Mouse (Mus musculus) gastrocnemius, adult 2 months (tissue): Measurements from ENCODE around the gene Vma21-ps. TPM values are rescaled to one million over a fixed set of nuclear protein-coding genes. Genes with fewer than 3 reads are reported as not detected.
"Not testable (repeated sequence)": the region's sequence is repeated elsewhere in the genome, so short reads cannot be mapped to it uniquely, and the experiment has no call there.

Experiments
- DNase-seq: peaks from one replicate; pipeline ENCODE4 v3.0.0; 2022
- H3K27ac ChIP-seq: fragments of 200-600 bp; 2 replicates; pipeline ENCODE4 v1.8.1; 2022; ENCODE audit warnings: mild to moderate bottlenecking
- H3K4me3 ChIP-seq: fragments of 200-600 bp; 2 replicates; pipeline ENCODE4 v1.8.1; 2022; ENCODE audit warnings: mild to moderate bottlenecking, moderate library complexity
- CTCF ChIP-seq: fragments of 200-600 bp; IDR thresholded peaks from 2 replicates; pipeline ENCODE4 v1.8.1; 2022; ENCODE audit warnings: antibody characterized with exemption, mild to moderate bottlenecking, moderate library complexity
- intact Hi-C: fragments of 180-260 bp; cut with DNase I; formaldehyde crosslinking; loops from one replicate; pipeline ENCODE4 v1.15.1; 2025
- long read RNA-seq, 2 experiments: library from polyadenylated mRNA; stranded (forward); transcript quantifications; one replicate each; pipeline ENCODE4 v2.0.0; 2021
- total RNA-seq, 2 experiments: library from RNA; stranded (reverse); gene quantifications; 2 replicates each; pipeline ENCODE4 v1.2.3; 2021

Vma21-ps gene
- total RNA-seq = not detected
- long read RNA-seq, experiment 1 = 0 reads
- long read RNA-seq, experiment 2 = 0 reads

- H3K27ac ChIP-seq = not testable (repeated sequence)
Observed at GRCm38 (mm10) chr4:52497144-52497543, at the start of gene Vma21-ps. TSS of gene Vma21-ps (minus strand) at chr4:52497244.

GRCm38 (mm10) chr4:52543001-52543400 is 46.0 kb upstream of the Vma21-ps start:
- intact Hi-C loops = no loop called here
- Histone ChIP-seq H3K4me3 (no peak overlapping the region), H3K27ac (no peak overlapping the region)
- no peak for TF ChIP-seq CTCF
- DNase-seq = no peak

More at GRCm38 (mm10) chr4:52497144-52497543, at the start of gene Vma21-ps:
- H3K4me3 ChIP-seq, DNase-seq, intact Hi-C loops: not testable (repeated sequence)

- TF ChIP-seq CTCF = no peak
- Histone ChIP-seq H3K4me3 (no peak overlapping the region), H3K27ac (no peak overlapping the region)
- intact Hi-C loops = no loop called here
- no peak for DNase-seq
Observed at GRCm38 (mm10) chr4:52530636-52531035, 33.6 kb upstream of the Vma21-ps start.

GRCm38 (mm10) chr4:52526464-52526863 is 29.4 kb upstream of the Vma21-ps start:
- no peak for DNase-seq
- no peak overlapping the region for H3K27ac ChIP-seq
- intact Hi-C loops = no loop called here
- no peak overlapping the region for H3K4me3 ChIP-seq
- no peak for TF ChIP-seq CTCF

GRCm38 (mm10) chr4:52519301-52519700 is 22.3 kb upstream of the Vma21-ps start:
- TF ChIP-seq CTCF = no peak
- no peak overlapping the region for H3K4me3 ChIP-seq
- intact Hi-C loops = no loop called here
- no peak for DNase-seq
- no peak overlapping the region for H3K27ac ChIP-seq

- no peak for DNase-seq
Observed at GRCm38 (mm10) chr4:52517580-52517979, 20.5 kb upstream of the Vma21-ps start.

GRCm38 (mm10) chr4:52487486-52487885 is 9.6 kb downstream of the Vma21-ps start:
- no peak overlapping the region for H3K27ac ChIP-seq
- no peak for DNase-seq
- intact Hi-C loops = no loop called here
- TF ChIP-seq CTCF = no peak
- no peak overlapping the region for H3K4me3 ChIP-seq

More at GRCm38 (mm10) chr4:52517580-52517979, 20.5 kb upstream of the Vma21-ps start:
- no peak for TF ChIP-seq CTCF
- intact Hi-C loops = no loop called here
- Histone ChIP-seq H3K4me3 (no peak overlapping the region), H3K27ac (no peak overlapping the region)

GRCm38 (mm10) chr4:52473431-52473830 is 23.6 kb downstream of the Vma21-ps start:
- DNase-seq = no peak
- no peak for TF ChIP-seq CTCF
- Histone ChIP-seq H3K4me3 (no peak overlapping the region), H3K27ac (no peak overlapping the region)
- intact Hi-C loops = no loop called here

GRCm38 (mm10) chr4:52461321-52461720 is 35.7 kb downstream of the Vma21-ps start:
- no peak for DNase-seq
- Histone ChIP-seq H3K4me3 (no peak overlapping the region), H3K27ac (no peak overlapping the region)
- TF ChIP-seq CTCF = no peak
- intact Hi-C loops = no loop called here

- intact Hi-C loops = no loop called here
- Histone ChIP-seq H3K27ac (no peak overlapping the region), H3K4me3 (no peak overlapping the region)
- DNase-seq = no peak
- TF ChIP-seq CTCF = peak; percentile 32; the same call in 1 of the 2 replicates
Observed at GRCm38 (mm10) chr4:52459726-52460125, 37.3 kb downstream of the Vma21-ps start.

Other genes starting within 250 kb of the Vma21-ps start
- gene Smc2, start 58.0 kb downstream of the Vma21-ps start, total RNA-seq = 1 to 10 TPM in 1 of 2 experiments, under 1 TPM in 1; 0.56 to 1.9 TPM
- not detected for gene Toporsl, start 99.0 kb upstream of the Vma21-ps start, total RNA-seq